Mouse (Mus musculus): ENCODE results near the gene Wwox. TPM values are rescaled to one million over a fixed set of nuclear protein-coding genes. Genes with fewer than 3 reads are reported as not detected.

The Wwox gene
- polyA plus RNA-seq, 1 experiment from 2014 or later = 14.3 TPM

- H3K4me1 ChIP-seq = peaks cover 42% of the 10 kb centered on the region
- H3K4me3 ChIP-seq (replicated peaks) = no peak overlapping the region
- peaks cover 10% of the 10 kb centered on the region for H3K27me3 ChIP-seq
- WGBS = 73% methylated on average over 9 of the region's 9 CpGs
- no peak overlapping the region for H3K27ac ChIP-seq
- no peak overlapping the region for H3K9ac ChIP-seq
- ATAC-seq (ENCODE audit: low FRiP score) = no peak
- no peaks in the 10 kb centered on the region for H3K36me3 ChIP-seq (replicated peaks)
- H3K4me2 ChIP-seq = no peak overlapping the region
- peaks cover 7% of the 10 kb centered on the region; the same call in 1 of the 2 replicates for H3K9me3 ChIP-seq
These were observed 410.0 kb downstream of the Wwox start for GRCm38 (mm10) chr8:114849461-114849860.

- WGBS = 44% methylated on average over 15 of the region's 15 CpGs
- Histone ChIP-seq H3K4me1 (peaks cover 41% of the 10 kb centered on the region), H3K9ac (no peak overlapping the region), H3K9me3 (peaks cover 7% of the 10 kb centered on the region; the same call in 1 of the 2 replicates), H3K27me3 (peaks cover 10% of the 10 kb centered on the region), H3K4me3 (replicated peaks) (no peak overlapping the region), H3K4me2 (no peak overlapping the region), H3K27ac (no peak overlapping the region), H3K36me3 (replicated peaks) (no peaks in the 10 kb centered on the region)
- ATAC-seq (ENCODE audit: low FRiP score) = 0 out of 2 replicates have a peak, but pooled peaks have one; percentile 41
These were observed 410.8 kb downstream of the Wwox start for GRCm38 (mm10) chr8:114850014-114850870.

- Histone ChIP-seq H3K4me3 (replicated peaks) (no peak overlapping the region), H3K27ac (no peak overlapping the region), H3K36me3 (replicated peaks) (no peaks in the 10 kb centered on the region), H3K27me3 (peaks cover 8% of the 10 kb centered on the region), H3K9me3 (peaks cover 7% of the 10 kb centered on the region; the same call in 1 of the 2 replicates), H3K4me2 (no peak overlapping the region), H3K9ac (no peak overlapping the region), H3K4me1 (peaks cover 31% of the 10 kb centered on the region)
- 92% methylated on average over 4 of the region's 4 CpGs for WGBS
- no peak for ATAC-seq (ENCODE audit: low FRiP score)
These were observed 414.3 kb downstream of the Wwox start for GRCm38 (mm10) chr8:114853765-114854164.

- ATAC-seq (ENCODE audit: low FRiP score) = no peak
- peaks cover 7% of the 10 kb centered on the region; the same call in 1 of the 2 replicates for H3K9me3 ChIP-seq
- 6% methylated on average over 7 of the region's 7 CpGs for WGBS
- no peaks in the 10 kb centered on the region for H3K36me3 ChIP-seq (replicated peaks)
- H3K27me3 ChIP-seq = peaks cover 3% of the 10 kb centered on the region; the same call in 1 of the 2 replicates
- peaks cover 14% of the 10 kb centered on the region for H3K4me1 ChIP-seq
- H3K27ac ChIP-seq = no peak overlapping the region
- no peak overlapping the region for H3K4me3 ChIP-seq (replicated peaks)
- peak overlapping the region; percentile 10; the same call in 1 of the 2 replicates for H3K4me2 ChIP-seq
- H3K9ac ChIP-seq = no peak overlapping the region
These were observed 416.4 kb downstream of the Wwox start for GRCm38 (mm10) chr8:114855833-114856232.

- no peaks in the 10 kb centered on the region for H3K36me3 ChIP-seq (replicated peaks)
- ATAC-seq (ENCODE audit: low FRiP score) = no peak
- no peak overlapping the region for H3K4me2 ChIP-seq
These were observed 426.5 kb downstream of the Wwox start for GRCm38 (mm10) chr8:114865911-114866310.

GRCm38 (mm10) chr8:114869321-114869720, 429.9 kb downstream of the Wwox start:
- peaks cover 5% of the 10 kb centered on the region; the same call in 1 of the 2 replicates for H3K9me3 ChIP-seq
- no peaks in the 10 kb centered on the region for H3K36me3 ChIP-seq (replicated peaks)
- WGBS = 95% methylated on average over 6 of the region's 6 CpGs
- ATAC-seq (ENCODE audit: low FRiP score) = no peak
- H3K4me1 ChIP-seq = no peaks in the 10 kb centered on the region
- H3K27me3 ChIP-seq = no peaks in the 10 kb centered on the region
- H3K4me3 ChIP-seq (replicated peaks) = no peak overlapping the region
- H3K9ac ChIP-seq = no peak overlapping the region
- no peak overlapping the region for H3K4me2 ChIP-seq
- no peak overlapping the region for H3K27ac ChIP-seq

More at GRCm38 (mm10) chr8:114865911-114866310, 426.5 kb downstream of the Wwox start:
- Histone ChIP-seq H3K27me3 (peaks cover 4% of the 10 kb centered on the region; the same call in 1 of the 2 replicates), H3K4me1 (no peaks in the 10 kb centered on the region), H3K4me3 (replicated peaks) (no peak overlapping the region), H3K27ac (no peak overlapping the region), H3K9ac (no peak overlapping the region), H3K9me3 (peaks cover 5% of the 10 kb centered on the region; the same call in 1 of the 2 replicates)
- 33% methylated on average over 3 of the region's 3 CpGs for WGBS

- no peak overlapping the region for H3K9ac ChIP-seq
- H3K9me3 ChIP-seq = peaks cover 5% of the 10 kb centered on the region; the same call in 1 of the 2 replicates
- no peak overlapping the region for H3K4me3 ChIP-seq (replicated peaks)
- no peaks in the 10 kb centered on the region for H3K36me3 ChIP-seq (replicated peaks)
- H3K27me3 ChIP-seq = no peaks in the 10 kb centered on the region
- no peak overlapping the region for H3K27ac ChIP-seq
- no peak for ATAC-seq (ENCODE audit: low FRiP score)
- WGBS = 96% methylated on average over 8 of the region's 8 CpGs
- 0 out of 2 replicates have a peak, but pooled peaks cover under 1% of the 10 kb centered on the region for H3K4me1 ChIP-seq
- H3K4me2 ChIP-seq = no peak overlapping the region
These were observed 431.0 kb downstream of the Wwox start for GRCm38 (mm10) chr8:114870410-114870809.

GRCm38 (mm10) chr8:114872491-114872890, 433.0 kb downstream of the Wwox start:
- 74% methylated on average over 3 of the region's 3 CpGs for WGBS
- Histone ChIP-seq H3K4me3 (replicated peaks) (no peak overlapping the region), H3K36me3 (replicated peaks) (no peaks in the 10 kb centered on the region), H3K4me1 (peaks cover 21% of the 10 kb centered on the region), H3K9me3 (peaks cover 5% of the 10 kb centered on the region; the same call in 1 of the 2 replicates), H3K4me2 (no peak overlapping the region), H3K27ac (no peak overlapping the region), H3K9ac (no peak overlapping the region), H3K27me3 (peaks cover 6% of the 10 kb centered on the region; the same call in 1 of the 2 replicates)
- ATAC-seq (ENCODE audit: low FRiP score) = no peak

- 84% methylated on average over 5 of the region's 5 CpGs for WGBS
- H3K27ac ChIP-seq = no peak overlapping the region
- peaks cover 32% of the 10 kb centered on the region for H3K27me3 ChIP-seq
- peaks cover 24% of the 10 kb centered on the region for H3K4me1 ChIP-seq
- H3K9me3 ChIP-seq = no peaks in the 10 kb centered on the region
- ATAC-seq (ENCODE audit: low FRiP score) = no peak
- H3K4me3 ChIP-seq (replicated peaks) = no peak overlapping the region
- H3K4me2 ChIP-seq = no peak overlapping the region
- H3K9ac ChIP-seq = no peak overlapping the region
- H3K36me3 ChIP-seq (replicated peaks) = no peaks in the 10 kb centered on the region
These were observed 435.7 kb downstream of the Wwox start for GRCm38 (mm10) chr8:114875161-114875560.

GRCm38 (mm10) chr8:114876161-114876611, 436.7 kb downstream of the Wwox start:
- Histone ChIP-seq H3K27me3 (peaks cover 40% of the 10 kb centered on the region), H3K27ac (0 out of 2 replicates have a peak overlapping the region, but pooled peaks have one; percentile 36), H3K36me3 (replicated peaks) (no peaks in the 10 kb centered on the region), H3K9ac (no peak overlapping the region), H3K4me1 (peaks cover 24% of the 10 kb centered on the region), H3K4me3 (replicated peaks) (no peak overlapping the region), H3K4me2 (peak overlapping the region; percentile 34), H3K9me3 (no peaks in the 10 kb centered on the region)
- peak; percentile 65; the same call in 1 of the 2 replicates for ATAC-seq (ENCODE audit: low FRiP score)
- 4% methylated on average over 11 of the region's 11 CpGs for WGBS

- Histone ChIP-seq H3K27ac (0 out of 2 replicates have a peak overlapping the region, but pooled peaks have one; percentile 8), H3K9ac (no peak overlapping the region), H3K27me3 (peaks cover 45% of the 10 kb centered on the region), H3K4me1 (peaks cover 24% of the 10 kb centered on the region), H3K9me3 (no peaks in the 10 kb centered on the region), H3K36me3 (replicated peaks) (no peaks in the 10 kb centered on the region), H3K4me3 (replicated peaks) (no peak overlapping the region), H3K4me2 (peak overlapping the region; percentile 34)
- 42% methylated on average over 8 of the region's 9 CpGs for WGBS
- no peak for ATAC-seq (ENCODE audit: low FRiP score)
These were observed 437.3 kb downstream of the Wwox start for GRCm38 (mm10) chr8:114876696-114877206.

- peaks cover 29% of the 10 kb centered on the region for H3K4me1 ChIP-seq
- no peaks in the 10 kb centered on the region for H3K9me3 ChIP-seq
- WGBS = 78% methylated on average over 10 of the region's 10 CpGs
- no peaks in the 10 kb centered on the region for H3K36me3 ChIP-seq (replicated peaks)
- no peak for ATAC-seq (ENCODE audit: low FRiP score)
- H3K4me3 ChIP-seq (replicated peaks) = no peak overlapping the region
- H3K27ac ChIP-seq = no peak overlapping the region
- no peak overlapping the region for H3K4me2 ChIP-seq
- H3K9ac ChIP-seq = no peak overlapping the region
- peaks cover 45% of the 10 kb centered on the region for H3K27me3 ChIP-seq
These were observed 437.8 kb downstream of the Wwox start for GRCm38 (mm10) chr8:114877234-114877633.
